8 mouse cellular contexts compared by ENCODE assay signal in genomic region chr11:78328512-78329056, GRCm38 (mm10). TPM values are rescaled to one million over a fixed set of nuclear protein-coding genes. Genes with fewer than 3 reads are reported as not detected.
A peak's percentile ranks its signal among the peaks of the same experiment; 100 is the strongest.
DNase-seq lines count a peak whose midpoint lies in the region; ATAC-seq and TF ChIP-seq lines count a peak whose summit lies in the region.

No protein-coding gene starts in this region.

- DNase-seq in lung, adult 18-20 months = no peak
- DNase-seq in right cerebral cortex, postnatal 10 days (ENCODE audit: low spot score in 2 of 2) = no peak
- no peak for DNase-seq in spleen, postnatal 10 days (ENCODE audit: low spot score in 2 of 2)
- DNase-seq in left cerebral cortex, postnatal 36 days (ENCODE audit: low spot score in 2 of 2) = no peak

- WGBS in lung, embryonic 15.5 days = 1% methylated on average over 41 of the region's 41 CpGs
- WGBS in intestine, postnatal 0 days = under 1% methylated on average over 41 of the region's 41 CpGs
- under 1% methylated on average over 40 of the region's 41 CpGs for whole genome bisulfite sequencing in neural tube, embryonic 15.5 days

- no peaks in the 10 kb centered on the region for H3K27me3 ChIP-seq in lung, embryonic 15.5 days
- no peaks in the 10 kb centered on the region for H3K27me3 ChIP-seq in intestine, postnatal 0 days (replicated peaks; ENCODE audit: control insufficient read depth, insufficient read depth, low read length)
- no peaks in the 10 kb centered on the region for H3K27me3 ChIP-seq in neural tube, embryonic 15.5 days (replicated peaks)

- TF ChIP-seq CTCF in intestine, postnatal 0 days (IDR thresholded peaks at IDR 0.05; ENCODE audit: low read depth) = no peak

- no peak overlapping the region for H3K27ac ChIP-seq in lung, embryonic 15.5 days
- no peak overlapping the region for H3K27ac ChIP-seq in intestine, postnatal 0 days (ENCODE audit: low read depth, low read length)
- H3K27ac ChIP-seq in neural tube, embryonic 15.5 days (replicated peaks) = peak overlapping the region; percentile 42; the same call in 1 of the 2 replicates

- H3K4me3 ChIP-seq in lung, embryonic 15.5 days = peak overlapping the region; percentile 95
- H3K4me3 ChIP-seq in intestine, postnatal 0 days (ENCODE audit: low read depth, low read length) = peak overlapping the region; percentile 96
- H3K4me3 ChIP-seq in neural tube, embryonic 15.5 days (replicated peaks) = peak overlapping the region; percentile 68

- peaks cover 4% of the 10 kb centered on the region for H3K36me3 ChIP-seq in lung, embryonic 15.5 days
- peaks cover 6% of the 10 kb centered on the region for H3K36me3 ChIP-seq in intestine, postnatal 0 days (ENCODE audit: control insufficient read depth, insufficient read depth)
- H3K36me3 ChIP-seq in neural tube, embryonic 15.5 days = peaks cover 12% of the 10 kb centered on the region

- peak overlapping the region; percentile 92 for H3K9ac ChIP-seq in lung, embryonic 15.5 days
- H3K9ac ChIP-seq in intestine, postnatal 0 days (ENCODE audit: low read depth, low read length) = peak overlapping the region; percentile 80
- peak overlapping the region; percentile 78 for H3K9ac ChIP-seq in neural tube, embryonic 15.5 days (replicated peaks)

- intact Hi-C loops in left cerebral cortex, postnatal 36 days (cut with DNase I) = loop anchor here (5.0 kb wide), 1 partner anchor 66 kb away; the partner anchor contains the start of gene 2610507B11Rik

- ATAC-seq in lung, embryonic 15.5 days (ENCODE audit: borderline replicate concordance, extremely low read depth, low FRiP score, low TSS enrichment) = peak; percentile 69
- ATAC-seq in erythroblast, adult 5-6 weeks (replicated peaks; ENCODE audit: low FRiP score, poor library complexity, severe bottlenecking) = peak; percentile 31
- ATAC-seq in intestine, postnatal 0 days = peak; percentile 44
- ATAC-seq in neural tube, embryonic 15.5 days (ENCODE audit: low FRiP score) = peak; percentile 71

- no peaks in the 10 kb centered on the region for H3K9me3 ChIP-seq in lung, embryonic 15.5 days
- no peaks in the 10 kb centered on the region for H3K9me3 ChIP-seq in intestine, postnatal 0 days (ENCODE audit: control insufficient read depth)
- no peaks in the 10 kb centered on the region for H3K9me3 ChIP-seq in neural tube, embryonic 15.5 days (replicated peaks)

- H3K4me2 ChIP-seq in lung, embryonic 15.5 days = peak overlapping the region; percentile 88
- H3K4me2 ChIP-seq in intestine, postnatal 0 days (replicated peaks; ENCODE audit: low read depth) = peak overlapping the region; percentile 90
- H3K4me2 ChIP-seq in neural tube, embryonic 15.5 days = peak overlapping the region; percentile 81

- peaks cover 6% of the 10 kb centered on the region for H3K4me1 ChIP-seq in lung, embryonic 15.5 days
- H3K4me1 ChIP-seq in intestine, postnatal 0 days (replicated peaks; ENCODE audit: control insufficient read depth, insufficient read depth, low read length) = no peaks in the 10 kb centered on the region
- peaks cover 20% of the 10 kb centered on the region for H3K4me1 ChIP-seq in neural tube, embryonic 15.5 days

RNA-seq across cellular contexts. Expression of gene Pigs, which starts 0.4 kb away (rescaled TPM):
- polyA plus RNA-seq in lung, embryonic 15.5 days (2015; fragmentation: Nextera tagmentation; extraction: Ambion mirVana) = 75.5 and 78.5 TPM in 2 replicates
- total RNA-seq in erythroblast, adult 5-6 weeks (2015; ENCODE audit: low replicate concordance) = 3.3 and 10.0 TPM in 2 replicates
- total RNA-seq in erythroblast, adult 5-6 weeks (2017; ENCODE audit: low replicate concordance) = 2.5 and 3.6 TPM in 2 replicates
- polyA plus RNA-seq in intestine, postnatal 0 days (2015; fragmentation: Nextera tagmentation; extraction: Ambion mirVana) = 58.6 and 60.8 TPM in 2 replicates
- 83.2 and 86.4 TPM in 2 replicates for polyA plus RNA-seq in neural tube, embryonic 15.5 days (2015; fragmentation: Nextera tagmentation; extraction: Ambion mirVana)
- 10 to 100 TPM; 64.4 to 68.5 TPM for total RNA-seq in left cerebral cortex, postnatal 36 days (2021)

RNA-seq across cellular contexts. Expression of gene Aldoc, which starts 5.8 kb away (rescaled TPM):
- 7.7 and 8.1 TPM in 2 replicates for polyA plus RNA-seq in lung, embryonic 15.5 days (2015; fragmentation: Nextera tagmentation; extraction: Ambion mirVana)
- not detected in 2 replicates for total RNA-seq in erythroblast, adult 5-6 weeks (2015; ENCODE audit: low replicate concordance)
- total RNA-seq in erythroblast, adult 5-6 weeks (2017; ENCODE audit: low replicate concordance) = 0.28 TPM in 1 of 2 replicates, not detected in the other
- polyA plus RNA-seq in intestine, postnatal 0 days (2015; fragmentation: Nextera tagmentation; extraction: Ambion mirVana) = 9.3 and 9.4 TPM in 2 replicates
- 328 and 382 TPM in 2 replicates for polyA plus RNA-seq in neural tube, embryonic 15.5 days (2015; fragmentation: Nextera tagmentation; extraction: Ambion mirVana)
- 100 to 1,000 TPM; 746 to 852 TPM for total RNA-seq in left cerebral cortex, postnatal 36 days (2021)

RNA-seq across cellular contexts. Expression of gene Unc119, which starts 14.7 kb away (rescaled TPM):
- polyA plus RNA-seq in lung, embryonic 15.5 days (2015; fragmentation: Nextera tagmentation; extraction: Ambion mirVana) = 33.4 and 35.7 TPM in 2 replicates
- 17.1 and 20.9 TPM in 2 replicates for total RNA-seq in erythroblast, adult 5-6 weeks (2015; ENCODE audit: low replicate concordance)
- total RNA-seq in erythroblast, adult 5-6 weeks (2017; ENCODE audit: low replicate concordance) = 9.6 and 15.0 TPM in 2 replicates
- polyA plus RNA-seq in intestine, postnatal 0 days (2015; fragmentation: Nextera tagmentation; extraction: Ambion mirVana) = 26.9 and 28.4 TPM in 2 replicates
- 84.3 and 88.3 TPM in 2 replicates for polyA plus RNA-seq in neural tube, embryonic 15.5 days (2015; fragmentation: Nextera tagmentation; extraction: Ambion mirVana)
- 10 to 100 TPM; 30.6 to 31.3 TPM for total RNA-seq in left cerebral cortex, postnatal 36 days (2021)

RNA-seq across cellular contexts. Expression of gene Spag5, which starts 27.3 kb away (rescaled TPM):
- 44.8 and 49.9 TPM in 2 replicates for polyA plus RNA-seq in lung, embryonic 15.5 days (2015; fragmentation: Nextera tagmentation; extraction: Ambion mirVana)
- total RNA-seq in erythroblast, adult 5-6 weeks (2015; ENCODE audit: low replicate concordance) = 12.3 and 20.3 TPM in 2 replicates
- 40.4 and 60.1 TPM in 2 replicates for total RNA-seq in erythroblast, adult 5-6 weeks (2017; ENCODE audit: low replicate concordance)
- 4.5 and 4.6 TPM in 2 replicates for polyA plus RNA-seq in intestine, postnatal 0 days (2015; fragmentation: Nextera tagmentation; extraction: Ambion mirVana)
- 6.5 and 13.1 TPM in 2 replicates for polyA plus RNA-seq in neural tube, embryonic 15.5 days (2015; fragmentation: Nextera tagmentation; extraction: Ambion mirVana)
- 10 to 100 TPM in 1 of 2 experiments, 1 to 10 TPM in 1; 7.3 to 13.8 TPM for total RNA-seq in left cerebral cortex, postnatal 36 days (2021)

RNA-seq across cellular contexts. Expression of gene BC030499, which starts 37.9 kb away (rescaled TPM):
- 0.10 and 0.25 TPM in 2 replicates for polyA plus RNA-seq in lung, embryonic 15.5 days (2015; fragmentation: Nextera tagmentation; extraction: Ambion mirVana)
- not detected in 2 replicates for total RNA-seq in erythroblast, adult 5-6 weeks (2015; ENCODE audit: low replicate concordance)
- 0.43 TPM in 1 of 2 replicates, not detected in the other for total RNA-seq in erythroblast, adult 5-6 weeks (2017; ENCODE audit: low replicate concordance)
- polyA plus RNA-seq in intestine, postnatal 0 days (2015; fragmentation: Nextera tagmentation; extraction: Ambion mirVana) = 0.07 TPM in 1 of 2 replicates, not detected in the other
- 0.40 and 0.42 TPM in 2 replicates for polyA plus RNA-seq in neural tube, embryonic 15.5 days (2015; fragmentation: Nextera tagmentation; extraction: Ambion mirVana)
- total RNA-seq in left cerebral cortex, postnatal 36 days (2021) = 10 to 100 TPM; 11.3 to 25.5 TPM

Comparison
In these comparisons a context has a peak if more than half of its experiments do, and no peak if none do; other contexts are left out.
1. RNA of gene Aldoc, which starts 5.8 kb away (polyA plus RNA-seq): 328 to 382 TPM in neural tube, embryonic 15.5 days; 9.3 to 9.4 TPM in intestine, postnatal 0 days and 7.7 to 8.1 TPM in lung, embryonic 15.5 days; every median in the first group is over 10 times any median in the second.
2. Peak in every context shown above with its lines, with median percentiles within 50 percentile points of each other: ATAC-seq, H3K4me2 ChIP-seq, H3K4me3 ChIP-seq and H3K9ac ChIP-seq.